Mouse (Mus musculus): ENCODE data around the gene Zfp750. TPM values are rescaled to one million over a fixed set of nuclear protein-coding genes. Genes with fewer than 3 reads are reported as not detected.

Gene Zfp750
- total and polyA plus RNA-seq, 3 experiments = 0.72 TPM; not detected in 1

DNA sequence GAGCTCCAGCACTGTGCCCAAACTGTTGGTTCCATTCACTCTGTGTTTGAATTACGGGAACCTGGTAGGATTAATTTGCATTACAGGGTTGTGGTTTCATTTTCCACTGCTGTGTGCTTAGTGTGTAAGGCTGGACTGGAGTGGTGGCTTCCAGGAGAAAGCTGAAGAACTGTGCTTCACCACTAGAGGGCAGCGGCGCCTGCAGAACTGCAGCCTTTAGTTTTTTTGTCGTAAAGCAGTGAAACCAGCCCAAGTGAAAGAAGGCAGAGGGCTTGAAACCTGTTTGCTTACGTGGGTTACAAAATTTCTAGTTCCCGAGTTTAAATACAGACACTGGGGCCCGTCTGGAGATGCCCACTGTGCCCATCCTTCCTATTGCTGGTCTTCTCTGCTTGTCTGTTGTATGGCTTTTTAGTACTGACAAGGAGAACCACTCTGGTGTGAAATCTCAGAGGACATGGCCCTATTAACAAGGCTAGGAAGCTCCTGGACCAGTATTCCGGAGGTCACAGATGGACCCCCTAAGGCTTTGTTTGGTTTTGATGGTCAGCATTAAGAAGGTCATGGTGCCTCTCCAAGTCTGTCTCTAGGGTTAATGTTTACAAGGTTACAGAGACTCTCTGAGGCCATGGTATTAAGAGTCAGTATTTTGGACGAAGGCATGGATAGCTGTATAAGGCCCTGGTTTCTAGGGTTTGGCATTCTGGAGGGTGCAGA is 43.3 kb downstream of the Zfp750 start:
- DNase-seq = peak; percentile 70

DNA sequence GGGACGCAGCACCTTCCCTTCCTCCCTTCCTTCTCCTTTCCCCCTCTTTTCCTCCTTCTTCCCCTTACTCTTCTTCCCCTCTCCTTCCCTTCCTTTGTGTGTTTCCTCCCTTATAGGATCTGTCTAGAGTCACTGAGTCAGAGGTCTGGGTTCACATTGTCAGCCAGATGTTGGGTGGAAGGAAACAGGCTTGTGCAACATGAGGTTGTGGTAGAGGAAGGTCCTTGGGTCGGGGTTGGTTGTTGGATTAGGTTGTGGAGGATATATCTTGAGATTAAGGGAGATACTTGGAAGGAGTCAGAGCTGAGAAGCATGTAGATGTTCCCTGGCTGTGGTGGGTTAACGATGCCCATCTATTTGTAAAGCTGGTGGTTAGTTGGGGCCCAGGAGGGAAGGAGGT is 44.3 kb downstream of the Zfp750 start:
- no peak for DNase-seq

DNA sequence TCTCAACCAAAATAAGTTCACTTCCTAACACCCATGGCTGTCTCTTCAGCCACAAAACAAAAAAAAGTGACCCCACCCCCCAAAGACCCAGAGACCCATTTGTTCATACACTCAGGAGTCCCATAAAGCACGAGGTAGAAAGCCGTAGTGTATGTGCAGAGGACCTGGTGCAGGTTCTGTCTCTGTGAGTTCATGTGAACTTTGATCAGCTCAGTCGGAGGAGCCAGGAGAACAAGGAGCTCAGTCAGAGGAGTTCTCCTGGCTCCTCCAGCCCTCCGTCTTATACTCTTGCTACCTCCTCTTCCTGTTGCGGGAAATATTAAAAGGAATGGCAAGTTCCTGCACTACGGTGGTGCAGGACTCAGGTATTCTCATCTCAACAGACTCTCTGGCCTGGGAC is 51.7 kb downstream of the Zfp750 start:
- DNase-seq = no peak

Other genes starting within 250 kb of the Zfp750 start
- gene Wdr45b, start 164.9 kb downstream of the Zfp750 start, total RNA-seq (2021) = 10 to 100 TPM; 61.8 to 69.2 TPM
- gene Wdr45b, start 164.9 kb downstream of the Zfp750 start, polyA plus RNA-seq (2012; rRNA removed) = 35.3 and 41.0 TPM in 2 replicates
- 1 to 10 TPM; 4.4 to 9.2 TPM for gene Rab40b, start 131.1 kb downstream of the Zfp750 start, total RNA-seq (2021)
- 8.3 and 9.6 TPM in 2 replicates for gene Rab40b, start 131.1 kb downstream of the Zfp750 start, polyA plus RNA-seq (2012; rRNA removed)
- 10 to 100 TPM; 16.7 to 20.9 TPM for gene Fn3krp, start 97.9 kb downstream of the Zfp750 start, total RNA-seq (2021)
- gene Fn3krp, start 97.9 kb downstream of the Zfp750 start, polyA plus RNA-seq (2012; rRNA removed) = 4.4 and 4.8 TPM in 2 replicates
- 1 to 10 TPM; 8.2 to 9.7 TPM for gene Fn3k, start 84.4 kb downstream of the Zfp750 start, total RNA-seq (2021)
- 3.3 and 6.0 TPM in 2 replicates for gene Fn3k, start 84.4 kb downstream of the Zfp750 start, polyA plus RNA-seq (2012; rRNA removed)
- gene Tbcd, start 67.4 kb downstream of the Zfp750 start, total RNA-seq (2021) = 10 to 100 TPM; 34.1 to 42.6 TPM
- 42.8 and 49.3 TPM in 2 replicates for gene Tbcd, start 67.4 kb downstream of the Zfp750 start, polyA plus RNA-seq (2012; rRNA removed)
- gene B3gntl1, start 153.8 kb upstream of the Zfp750 start, total RNA-seq (2021) = 1 to 10 TPM; 7.4 to 10.0 TPM
- 9.2 and 11.1 TPM in 2 replicates for gene B3gntl1, start 153.8 kb upstream of the Zfp750 start, polyA plus RNA-seq (2012; rRNA removed)
- gene Metrnl, start 182.2 kb upstream of the Zfp750 start, total RNA-seq (2021) = 10 to 100 TPM; 14.0 to 44.3 TPM
- 33.2 and 42.1 TPM in 2 replicates for gene Metrnl, start 182.2 kb upstream of the Zfp750 start, polyA plus RNA-seq (2012; rRNA removed)

All from adrenal gland, adult 2 months (tissue).